Mouse (Mus musculus) forebrain, embryonic 16.5 days (tissue): ENCODE data around the gene Dmtf1. TPM values are rescaled to one million over a fixed set of nuclear protein-coding genes. Genes with fewer than 3 reads are reported as not detected.

Experiments used
- ATAC-seq: fragments of 200-750 bp; cut with Nextera tagmentation; 2 replicates; pipeline ENCODE4 v1.8.0; 2017; ENCODE audit warnings: mild to moderate bottlenecking, moderate library complexity
- H3K27ac ChIP-seq: fragments of 300-500 bp; sonication (generic); 2 replicates; pipeline ENCODE4 v1.5.1; 2014; ENCODE audit warnings: low read length, control low read depth
- H3K27me3 ChIP-seq: fragments of 300-500 bp; sonication (generic); replicated peaks from 2 replicates; pipeline ENCODE4 v1.6.1; 2014; ENCODE audit warnings: low read length; ENCODE audit not compliant: control insufficient read depth, insufficient read depth
- H3K36me3 ChIP-seq: fragments of 300-500 bp; sonication (generic); 2 replicates; pipeline ENCODE4 v1.6.1; 2014; ENCODE audit not compliant: control insufficient read depth, insufficient read depth
- H3K4me1 ChIP-seq: fragments of 300-500 bp; sonication (generic); replicated peaks from 2 replicates; pipeline ENCODE4 v1.6.1; 2014; ENCODE audit warnings: low read length; ENCODE audit not compliant: control insufficient read depth, insufficient read depth
- H3K4me2 ChIP-seq: fragments of 300-500 bp; sonication (generic); 2 replicates; pipeline ENCODE4 v1.6.1; 2014; ENCODE audit warnings: mild to moderate bottlenecking, low read length, control low read depth
- H3K4me3 ChIP-seq: fragments of 300-500 bp; sonication (generic); replicated peaks from 2 replicates; pipeline ENCODE4 v1.5.1; 2014; ENCODE audit warnings: mild to moderate bottlenecking, low read length, control low read depth
- H3K9ac ChIP-seq: fragments of 300-500 bp; sonication (generic); replicated peaks from 2 replicates; pipeline ENCODE4 v1.6.1; 2014; ENCODE audit warnings: low read depth, low read length, control low read depth
- H3K9me3 ChIP-seq: fragments of 300-500 bp; sonication (generic); 2 replicates; pipeline ENCODE4 v1.6.1; 2016; ENCODE audit warnings: low read length; ENCODE audit not compliant: control insufficient read depth
- WGBS: fragments of 180-500 bp; shearing (Covaris S2); extraction: QIAGEN DNeasy Blood & Tissue Kit; methylation state at CpG from one replicate; pipeline ENCODE4 v1.1.7; 2014; 5-methylcytosine and 5-hydroxymethylcytosine counted together
- polyA plus RNA-seq: library from polyadenylated mRNA; unstranded; fragments of >200 nt; fragmentation: Nextera tagmentation; extraction: Ambion mirVana; gene quantifications from 2 replicates; pipeline ENCODE4 v1.2.1, GENCODE M21; 2015

Gene Dmtf1
- polyA plus RNA-seq, 1 experiment from 2014 or later: 75.0 TPM

DNA sequence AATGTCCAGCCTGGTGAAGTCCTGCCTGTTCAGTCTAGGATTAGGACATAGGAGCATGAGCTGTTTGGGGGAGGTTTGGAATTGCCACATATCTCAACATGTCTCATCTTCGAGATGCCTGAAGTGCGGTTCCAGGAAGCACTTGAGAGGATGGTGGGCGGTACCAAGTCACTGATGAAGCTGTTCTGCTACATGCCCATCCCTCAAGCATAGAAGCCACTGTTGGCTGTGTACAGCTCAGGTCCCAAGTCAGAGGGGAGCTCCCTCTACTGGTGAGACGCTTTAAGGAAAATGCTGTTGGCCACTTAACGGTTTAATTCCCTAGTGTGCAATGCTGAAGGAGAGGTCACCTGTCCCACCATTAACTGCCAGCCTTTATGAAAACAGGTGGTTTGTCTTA is 49.8 kb downstream of the Dmtf1 start:
- ATAC-seq: peak; percentile 82

DNA sequence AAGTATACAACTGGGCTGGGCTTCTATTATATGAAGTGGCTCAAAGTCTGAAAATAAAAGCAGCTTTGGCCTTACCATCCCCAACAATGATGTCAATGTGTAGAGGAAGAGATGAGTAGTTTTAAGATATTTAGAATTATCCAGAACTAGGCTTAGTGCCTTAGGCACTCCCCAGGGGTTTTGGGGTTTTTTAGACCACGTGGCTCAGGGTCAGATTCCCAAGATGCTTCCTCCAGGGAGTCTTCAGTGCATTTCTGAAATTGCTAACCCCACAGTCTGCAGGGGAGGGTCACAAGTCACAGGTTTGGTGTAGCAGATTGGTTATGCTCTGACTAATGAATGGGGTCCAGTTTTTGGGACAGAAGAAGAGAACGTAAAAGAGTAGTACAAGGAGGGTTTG is 50.3 kb downstream of the Dmtf1 start:
- Histone ChIP-seq H3K4me2 (no peak overlapping the region), H3K27me3 (no peaks in the 10 kb centered on the region), H3K9ac (no peak overlapping the region), H3K4me1 (peaks cover 9% of the 10 kb centered on the region), H3K36me3 (no peaks in the 10 kb centered on the region), H3K9me3 (no peaks in the 10 kb centered on the region), H3K27ac (no peak overlapping the region), H3K4me3 (no peak overlapping the region)
- WGBS: 57% methylated on average over 2 of the region's 2 CpGs
- ATAC-seq: 0 out of 2 replicates have a peak, but pooled peaks have one; percentile 1

More for the DNA sequence above, 49.8 kb downstream of the Dmtf1 start:
- no peak overlapping the region for H3K4me2 ChIP-seq
- peaks cover 9% of the 10 kb centered on the region for H3K4me1 ChIP-seq
- no peaks in the 10 kb centered on the region for H3K27me3 ChIP-seq
- WGBS: 13% methylated on average over 5 of the region's 5 CpGs
- H3K4me3 ChIP-seq: no peak overlapping the region
- no peaks in the 10 kb centered on the region for H3K9me3 ChIP-seq
- no peak overlapping the region for H3K9ac ChIP-seq
- no peaks in the 10 kb centered on the region for H3K36me3 ChIP-seq
- H3K27ac ChIP-seq: no peak overlapping the region

DNA sequence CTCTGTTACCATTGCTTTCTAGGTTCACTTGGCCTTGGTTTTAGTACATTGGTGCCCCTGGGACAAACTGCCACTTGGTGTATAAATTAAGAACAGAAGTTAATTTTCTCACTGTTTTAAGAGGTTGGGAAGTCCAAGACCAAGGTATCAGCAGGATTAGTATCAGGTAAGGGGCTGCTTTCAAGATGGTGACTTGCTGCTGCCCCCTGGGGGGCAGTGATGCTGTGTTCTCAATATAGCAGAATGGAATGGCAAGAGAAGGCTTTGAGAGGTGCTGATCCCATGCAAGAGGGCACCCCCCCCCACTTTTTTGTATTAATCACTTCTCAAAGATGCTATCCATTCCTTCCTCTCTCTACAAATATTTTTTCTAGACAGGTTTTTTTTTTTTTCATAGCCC is 52.0 kb downstream of the Dmtf1 start:
- H3K27me3 ChIP-seq: no peaks in the 10 kb centered on the region
- ATAC-seq: no peak
- H3K36me3 ChIP-seq: no peaks in the 10 kb centered on the region
- H3K4me2 ChIP-seq: no peak overlapping the region
- peaks cover 7% of the 10 kb centered on the region for H3K4me1 ChIP-seq
- H3K9me3 ChIP-seq: no peaks in the 10 kb centered on the region
- no peak overlapping the region for H3K4me3 ChIP-seq
- no peak overlapping the region for H3K9ac ChIP-seq
- H3K27ac ChIP-seq: no peak overlapping the region

DNA sequence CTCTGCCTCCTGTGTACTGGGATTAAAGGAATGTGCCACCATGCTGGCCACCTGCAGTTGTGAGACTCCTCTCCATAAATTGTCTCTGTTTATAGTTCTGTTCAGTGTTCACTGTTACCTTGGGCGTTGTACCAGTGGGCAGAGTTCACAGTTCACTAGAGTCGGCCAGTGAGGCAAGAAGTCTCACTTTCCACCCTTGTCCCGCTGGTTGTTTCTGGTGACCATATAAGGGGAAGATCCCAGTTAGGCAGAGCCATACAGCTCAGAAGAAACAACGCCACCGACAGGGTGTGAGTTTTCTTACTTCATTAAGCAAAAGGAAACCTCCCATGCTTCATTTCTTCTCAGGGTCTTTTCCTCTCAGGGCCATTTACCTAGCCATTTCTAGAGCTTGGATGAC is 53.1 kb downstream of the Dmtf1 start:
- Histone ChIP-seq H3K4me3 (no peak overlapping the region), H3K9ac (no peak overlapping the region), H3K4me2 (no peak overlapping the region), H3K27me3 (no peaks in the 10 kb centered on the region), H3K9me3 (no peaks in the 10 kb centered on the region), H3K27ac (no peak overlapping the region), H3K36me3 (no peaks in the 10 kb centered on the region), H3K4me1 (no peaks in the 10 kb centered on the region)
- ATAC-seq: no peak
- 87% methylated on average over 5 of the region's 5 CpGs for WGBS

DNA sequence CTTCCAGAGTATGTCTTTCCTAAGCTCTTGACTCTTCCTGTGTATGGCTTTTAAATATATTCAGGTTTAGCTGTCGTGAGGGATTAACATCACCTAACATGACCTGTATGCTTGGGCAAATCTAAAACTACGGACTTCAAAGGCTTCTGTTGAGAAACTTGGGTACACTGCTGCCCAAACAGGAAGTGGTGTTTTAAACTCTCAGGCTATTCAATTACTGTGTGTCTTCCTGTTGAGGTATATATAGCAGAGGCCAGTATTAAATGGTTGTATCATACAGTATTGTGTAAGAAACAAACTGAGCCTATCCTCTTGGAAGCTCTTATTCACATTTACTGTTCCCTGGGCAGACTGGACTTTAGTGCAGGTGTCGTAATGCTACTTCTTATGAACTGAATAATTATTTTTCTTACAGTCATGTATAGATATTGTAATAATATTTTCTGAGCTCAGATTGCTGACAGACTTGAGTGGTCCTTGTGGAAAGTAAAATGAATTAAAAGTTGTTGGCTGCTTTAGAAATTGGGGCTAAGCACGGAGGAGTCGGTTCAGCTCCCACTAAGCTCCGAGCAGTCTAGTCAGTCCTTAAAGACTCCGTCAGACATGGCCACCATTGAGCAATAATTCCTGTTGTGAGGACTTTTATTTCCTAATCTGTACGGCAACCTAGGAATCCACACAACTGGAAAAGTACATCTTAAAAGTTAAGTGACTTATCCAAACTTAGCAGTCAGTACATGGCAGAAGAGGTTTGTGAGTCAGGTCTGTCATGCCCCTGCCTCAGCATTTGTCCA is 54.1 kb downstream of the Dmtf1 start:
- Histone ChIP-seq H3K9ac (no peak overlapping the region), H3K27ac (no peak overlapping the region), H3K4me2 (no peak overlapping the region), H3K9me3 (no peaks in the 10 kb centered on the region), H3K27me3 (no peaks in the 10 kb centered on the region), H3K36me3 (no peaks in the 10 kb centered on the region), H3K4me1 (no peaks in the 10 kb centered on the region), H3K4me3 (no peak overlapping the region)
- ATAC-seq: no peak
- 87% methylated on average over 8 of the region's 8 CpGs for WGBS

DNA sequence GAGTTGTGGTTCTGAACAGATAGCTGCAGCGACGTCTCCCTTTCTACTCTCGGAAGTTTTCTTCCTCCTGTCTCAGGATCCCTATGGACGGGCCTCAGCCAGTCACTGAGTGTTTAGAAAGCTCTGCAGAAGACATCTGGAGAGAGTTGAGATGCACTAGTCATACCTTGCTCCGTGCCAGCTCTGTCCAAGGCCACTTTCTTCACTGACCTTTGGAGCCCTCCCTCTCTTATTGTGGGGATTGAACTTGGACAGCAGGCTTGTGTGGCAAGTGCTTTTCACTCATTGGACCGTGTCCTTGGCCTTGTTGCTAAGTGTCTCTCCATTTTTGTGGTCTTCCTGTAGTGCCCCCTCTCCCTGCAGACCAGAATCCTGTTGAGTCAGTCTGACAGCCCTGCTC is 54.8 kb downstream of the Dmtf1 start:
- no peaks in the 10 kb centered on the region for H3K4me1 ChIP-seq
- no peaks in the 10 kb centered on the region for H3K27me3 ChIP-seq
- no peaks in the 10 kb centered on the region for H3K9me3 ChIP-seq
- H3K4me2 ChIP-seq: no peak overlapping the region
- no peak overlapping the region for H3K4me3 ChIP-seq
- no peak overlapping the region for H3K9ac ChIP-seq
- H3K36me3 ChIP-seq: no peaks in the 10 kb centered on the region
- ATAC-seq: no peak
- WGBS: 95% methylated on average over 6 of the region's 6 CpGs
- H3K27ac ChIP-seq: no peak overlapping the region

DNA sequence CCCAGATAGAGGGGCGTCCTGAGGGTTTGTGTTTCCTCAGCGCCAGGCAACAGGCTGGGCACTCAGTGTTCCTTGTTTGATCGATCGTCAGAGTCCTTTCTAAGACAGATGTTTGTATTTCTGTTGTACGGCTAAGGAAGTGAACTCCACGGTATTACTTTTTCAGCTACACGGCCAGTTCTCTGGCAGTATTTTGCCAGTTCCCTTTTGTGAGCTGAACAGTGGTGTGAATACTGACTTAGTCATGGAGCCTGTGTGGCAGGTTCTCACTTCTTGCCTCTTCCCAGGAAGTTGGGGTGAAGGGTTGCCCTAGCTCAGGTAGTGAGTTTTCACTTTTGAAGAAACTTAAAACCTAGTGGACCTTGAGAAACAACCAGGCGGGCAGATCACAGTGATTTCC is 57.6 kb downstream of the Dmtf1 start:
- no peak overlapping the region for H3K4me3 ChIP-seq
- H3K9ac ChIP-seq: no peak overlapping the region
- H3K36me3 ChIP-seq: no peaks in the 10 kb centered on the region
- ATAC-seq: no peak
- WGBS: 87% methylated on average over 8 of the region's 8 CpGs
- H3K4me2 ChIP-seq: no peak overlapping the region
- no peaks in the 10 kb centered on the region for H3K9me3 ChIP-seq
- peaks cover 9% of the 10 kb centered on the region for H3K4me1 ChIP-seq
- no peaks in the 10 kb centered on the region for H3K27me3 ChIP-seq
- H3K27ac ChIP-seq: no peak overlapping the region

DNA sequence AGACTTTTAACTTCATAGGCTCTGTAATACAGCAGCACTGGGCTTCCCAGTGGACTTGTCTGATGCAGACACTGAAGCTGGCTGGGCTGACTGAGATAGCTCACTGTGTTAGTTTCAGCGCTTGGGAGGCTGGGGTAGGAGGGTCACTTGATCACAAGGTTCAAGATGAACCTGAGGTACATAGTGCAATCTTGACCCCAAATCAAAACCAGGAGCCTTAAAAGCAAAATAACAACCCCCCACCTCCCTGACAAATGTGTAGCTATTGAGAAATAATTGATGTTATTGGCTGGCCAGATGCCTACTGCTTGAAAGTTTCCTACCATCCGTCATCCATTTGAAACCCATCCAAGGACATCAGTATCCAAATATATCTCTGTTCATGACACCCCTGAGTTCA is 58.9 kb downstream of the Dmtf1 start:
- no peak for ATAC-seq

DNA sequence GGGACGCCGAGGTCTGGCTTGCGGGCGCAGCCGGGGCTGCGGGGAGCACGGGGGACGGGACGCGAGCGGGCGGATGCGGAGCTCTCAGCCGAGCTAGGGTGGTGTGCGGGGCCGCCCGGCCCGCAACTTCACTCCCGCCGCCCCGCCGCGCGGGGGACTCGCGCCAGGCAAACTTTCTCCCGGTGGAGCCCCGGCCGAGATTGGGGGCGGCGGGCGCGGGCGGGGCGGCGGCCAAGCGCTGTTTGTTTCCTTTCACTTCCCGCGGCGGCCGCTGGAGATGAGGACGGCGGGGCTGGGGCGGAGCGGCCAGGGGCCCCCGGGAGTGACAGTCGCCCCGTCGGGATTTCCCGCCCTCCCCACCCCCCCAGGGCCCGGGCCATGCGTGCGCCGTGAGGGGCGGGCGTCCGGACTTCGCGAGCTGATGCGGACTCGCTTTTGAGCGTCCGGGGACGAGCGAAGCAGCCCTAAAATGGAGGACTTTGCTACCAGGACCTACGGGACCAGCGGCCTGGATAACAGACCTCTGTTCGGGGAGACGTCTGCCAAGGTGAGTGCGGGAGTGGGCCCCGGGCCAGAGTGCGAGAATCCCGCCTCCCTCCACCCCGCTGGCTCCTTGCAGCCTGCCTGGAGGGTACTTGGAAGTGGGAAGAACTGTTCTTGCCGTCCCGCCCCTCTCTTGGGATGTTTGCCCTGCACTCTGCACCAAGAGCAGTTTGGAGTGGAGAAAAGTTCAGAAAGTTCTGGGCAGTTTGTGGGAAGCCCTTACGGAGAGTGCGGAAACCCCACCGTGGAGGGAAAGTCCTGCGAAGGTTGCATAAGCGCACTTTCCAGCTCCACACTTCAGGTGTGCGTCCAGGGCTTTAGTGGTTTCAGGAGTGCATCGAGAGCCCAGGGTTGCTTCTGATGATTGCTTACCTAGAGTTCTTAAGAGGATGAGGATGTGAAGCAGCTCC is 60.5 kb downstream of the Dmtf1 start:
- H3K4me1 ChIP-seq: peaks cover 9% of the 10 kb centered on the region
- H3K27ac ChIP-seq: no peak overlapping the region
- peak overlapping the region; percentile 86 for H3K4me2 ChIP-seq
- under 1% methylated on average over 51 of the region's 83 CpGs for WGBS
- no peaks in the 10 kb centered on the region for H3K27me3 ChIP-seq
- H3K9ac ChIP-seq: peak overlapping the region; percentile 71
- ATAC-seq: peak; percentile 83
- H3K36me3 ChIP-seq: no peaks in the 10 kb centered on the region
- peak overlapping the region; percentile 85 for H3K4me3 ChIP-seq
- peaks cover 2% of the 10 kb centered on the region; the same call in 1 of the 2 replicates for H3K9me3 ChIP-seq

More for the DNA sequence above, 58.9 kb downstream of the Dmtf1 start:
- H3K4me3 ChIP-seq: no peak overlapping the region
- no peak overlapping the region for H3K27ac ChIP-seq
- H3K9me3 ChIP-seq: no peaks in the 10 kb centered on the region
- no peak overlapping the region for H3K9ac ChIP-seq
- H3K4me1 ChIP-seq: peaks cover 9% of the 10 kb centered on the region
- H3K4me2 ChIP-seq: no peak overlapping the region
- 90% methylated on average over 2 of the region's 2 CpGs for WGBS
- no peaks in the 10 kb centered on the region for H3K36me3 ChIP-seq
- H3K27me3 ChIP-seq: no peaks in the 10 kb centered on the region
